Mouse (Mus musculus) frontal cortex, postnatal 25 days (tissue): ENCODE measurements at regions not wholly inside any gene's neighbourhood (a gene's known extent, or its start where the extent isn't known, plus 50 kb on each side); places are given as distances from the start of the nearest gene placed in this dataset.

Experiments used
- DNase-seq, 2 experiments: peaks; one replicate each; pipeline ENCODE4 v3.0.0; 2022; ENCODE audit warnings: low spot score in 2 of 2

DNA sequence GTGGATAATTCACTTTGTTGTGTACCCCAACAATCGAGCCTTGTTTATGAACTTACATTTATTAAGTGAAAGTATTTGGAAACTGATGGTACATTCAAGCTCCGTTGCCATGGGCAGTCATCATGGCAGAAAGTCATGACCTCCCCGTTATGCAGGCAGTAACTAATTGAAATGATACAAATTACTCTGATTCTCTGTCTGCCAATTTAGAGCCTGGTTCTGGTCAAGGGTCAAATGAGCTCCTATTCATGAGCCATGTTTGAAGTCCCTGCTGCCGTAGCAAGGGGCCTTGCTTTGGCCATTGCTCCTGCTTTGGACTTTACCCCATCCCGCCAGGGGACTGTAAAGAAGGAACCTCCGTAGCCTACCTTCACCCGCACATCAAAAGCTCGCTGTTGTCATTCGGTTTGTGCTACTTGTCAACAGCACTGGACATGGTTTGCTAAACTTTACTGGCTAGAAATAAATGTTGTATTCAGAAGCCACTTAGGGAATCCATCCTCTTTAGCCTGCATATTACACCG is 152.8 kb upstream of the Foxd3 start:
- DNase-seq, result no peak

DNA sequence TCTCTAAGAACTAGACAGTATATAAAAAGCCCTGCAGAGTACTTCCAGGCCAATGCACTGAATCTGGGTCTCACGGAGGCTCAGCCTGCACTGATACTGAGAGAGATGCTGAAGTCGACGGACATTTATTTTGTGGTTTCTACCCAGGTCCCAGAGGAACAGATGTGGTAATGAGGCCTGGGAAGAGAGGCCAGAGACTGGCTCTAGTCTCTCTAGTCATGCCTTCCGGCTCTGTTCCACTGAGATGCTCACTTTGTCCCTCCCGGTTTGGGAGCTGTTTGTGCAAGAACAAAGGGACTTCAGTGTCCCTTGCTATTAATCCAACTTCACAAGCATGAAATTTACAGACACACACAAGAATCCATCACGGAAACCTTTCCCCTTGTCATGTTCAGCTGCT is 144.1 kb upstream of the Foxd3 start:
- no peak for DNase-seq

DNA sequence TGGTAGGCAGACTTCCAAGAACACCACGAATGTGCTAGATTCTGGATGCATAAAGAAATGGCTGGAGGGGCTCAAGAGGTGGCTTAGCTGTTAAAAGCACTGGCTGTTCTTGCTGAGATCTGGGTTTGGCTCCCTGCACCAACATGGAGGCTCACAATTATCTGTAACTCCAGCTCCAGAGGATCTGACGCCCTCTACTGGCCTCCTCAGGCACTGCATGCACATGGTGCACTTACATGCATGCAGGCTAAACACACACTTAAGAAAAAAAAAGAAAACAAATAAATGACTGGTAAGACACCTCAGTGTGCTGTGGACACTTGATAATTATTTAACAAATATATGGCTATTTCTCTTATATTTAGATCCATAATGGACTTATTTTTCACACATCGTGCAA is 139.2 kb upstream of the Foxd3 start:
- DNase-seq, result no peak

DNA sequence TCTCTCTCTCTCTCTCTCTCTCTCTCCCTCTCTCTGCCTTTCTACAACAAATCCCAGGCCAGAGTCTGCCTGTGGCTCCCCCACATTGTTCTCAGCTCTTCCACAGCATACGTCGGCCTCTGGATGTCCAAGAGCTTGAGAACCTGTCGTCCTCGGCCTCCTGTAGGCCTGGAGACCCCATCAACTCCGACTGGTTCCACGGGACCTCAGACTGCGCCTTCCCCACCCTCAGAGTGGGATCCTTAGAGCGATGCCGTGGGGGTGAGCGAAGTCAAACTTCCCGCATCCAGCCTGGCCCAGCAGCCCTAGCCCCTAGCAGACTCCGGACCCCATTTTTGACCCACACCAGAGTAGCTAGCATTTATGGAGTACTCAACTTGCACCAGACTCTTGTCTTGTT is 128.7 kb upstream of the Foxd3 start:
- DNase-seq, result no peak

DNA sequence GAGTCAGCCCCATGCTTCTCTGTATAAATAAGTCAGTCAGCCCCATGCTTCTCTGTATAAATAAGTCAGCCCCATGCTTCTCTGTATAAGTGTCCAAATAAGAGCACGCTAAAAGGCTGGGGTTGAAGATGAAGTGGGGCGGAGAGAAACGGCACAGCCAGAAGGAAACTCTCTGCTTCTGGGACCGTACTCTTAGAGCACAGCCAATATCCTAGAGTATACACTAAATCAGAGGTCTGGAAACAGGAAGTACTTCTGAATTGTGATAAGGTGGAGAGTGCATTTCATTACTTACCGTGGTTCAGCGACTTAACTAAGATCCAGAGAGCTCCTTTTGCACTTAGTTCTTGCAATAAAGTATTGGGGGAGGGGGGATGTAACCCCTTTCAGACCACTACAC is 112.1 kb upstream of the Foxd3 start:
- DNase-seq, result no peak

DNA sequence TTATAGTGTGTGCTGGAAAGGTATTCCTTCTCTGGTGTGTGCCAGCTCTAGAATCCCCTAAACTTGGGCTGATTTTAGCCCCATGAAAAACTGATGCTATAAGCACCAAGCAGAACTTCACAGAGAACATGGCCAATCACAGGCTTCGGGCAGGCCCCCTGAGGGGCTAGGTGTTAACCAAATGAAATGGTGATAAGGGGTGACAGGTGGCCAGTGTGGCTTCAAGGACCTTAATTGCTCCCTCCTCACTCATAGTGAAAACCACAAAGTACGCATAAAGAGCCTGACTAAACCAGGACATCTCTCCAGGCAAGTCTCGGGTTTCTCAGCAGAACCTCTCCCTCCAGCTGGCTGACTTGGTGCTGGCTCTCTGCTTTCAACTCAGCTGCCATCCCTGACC is 110.4 kb upstream of the Foxd3 start:
- DNase-seq, result no peak

DNA sequence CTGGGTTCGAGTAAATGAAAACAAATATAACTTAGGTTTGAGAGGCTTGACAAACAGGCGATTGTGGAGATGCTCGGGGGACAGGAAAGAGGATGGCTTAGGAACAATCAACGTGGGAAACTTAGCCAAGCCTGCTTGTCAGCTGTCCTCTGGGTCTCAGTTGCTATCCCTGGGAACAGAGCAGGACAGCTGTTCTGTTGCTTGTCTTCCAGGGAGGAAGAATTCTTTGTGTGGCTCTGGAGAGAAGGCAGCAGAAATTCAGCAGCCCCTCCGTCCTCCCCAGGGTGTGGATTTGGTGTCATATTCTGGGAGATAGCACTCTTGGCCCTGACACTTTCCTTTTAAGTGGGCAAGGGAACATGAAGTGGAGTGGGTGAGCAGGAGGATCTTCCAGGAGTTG is 98.1 kb upstream of the Foxd3 start:
- DNase-seq, result no peak

DNA sequence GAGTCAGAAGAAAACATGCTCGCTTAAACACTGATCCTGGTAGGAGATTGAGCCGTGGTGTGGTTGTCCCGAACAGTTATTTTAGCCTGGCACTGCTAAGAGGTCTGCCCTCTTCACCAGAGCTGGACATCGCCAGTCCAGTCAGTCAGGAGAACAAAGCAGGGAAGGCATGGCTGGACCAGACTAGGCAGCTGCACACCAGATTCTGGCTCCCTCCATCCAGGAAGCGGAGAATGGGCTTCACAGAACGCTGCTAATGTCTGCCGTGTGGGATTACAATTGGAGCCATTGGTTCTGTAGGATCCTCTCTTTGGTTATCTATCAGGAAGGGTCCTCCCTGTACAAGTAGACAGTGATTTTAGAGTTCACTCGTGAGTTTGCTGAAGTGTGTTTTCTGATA is 95.5 kb upstream of the Foxd3 start:
- DNase-seq, result no peak

DNA sequence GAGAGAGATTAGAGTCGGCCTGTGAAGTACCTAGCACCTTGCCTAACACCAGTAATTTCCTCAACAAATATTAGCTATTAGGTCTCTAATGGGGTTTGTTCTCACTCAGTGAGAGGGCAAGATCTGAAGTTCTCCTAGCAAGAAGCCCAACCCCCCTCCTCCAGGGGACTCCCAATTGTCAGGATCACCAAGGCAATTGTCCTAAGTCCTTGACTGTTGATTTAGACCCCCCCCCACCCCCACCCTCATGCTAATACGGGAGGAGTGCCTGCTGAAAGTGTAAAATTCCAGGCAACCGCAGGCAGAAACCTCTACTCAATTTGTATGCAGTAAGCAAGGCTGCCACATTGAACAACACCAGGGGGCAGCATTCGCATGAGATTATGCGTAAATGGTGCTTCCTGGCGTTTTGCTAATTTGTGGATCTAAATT is 94.6 kb upstream of the Foxd3 start:
- DNase-seq, result peak in 1 of 2 experiments; percentile 3

DNA sequence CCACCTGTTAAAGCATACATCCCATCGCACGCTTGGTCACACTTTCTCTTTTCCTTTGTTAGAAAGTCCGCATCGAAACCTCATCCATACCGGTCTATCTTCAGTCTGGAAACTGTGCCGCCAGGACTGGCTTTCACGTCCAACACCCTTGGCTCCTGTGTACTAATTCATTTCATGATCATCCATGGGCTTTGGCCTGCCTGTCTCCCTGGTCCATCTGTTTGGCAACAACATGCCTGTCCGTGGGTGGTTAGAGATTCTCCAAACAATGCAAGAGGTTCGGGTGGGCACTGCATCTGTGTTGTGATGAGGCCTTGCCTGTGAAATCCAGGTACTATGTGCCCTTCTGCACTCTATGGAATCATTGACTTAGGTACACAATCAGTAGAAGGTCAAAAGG is 90.7 kb upstream of the Foxd3 start:
- no peak for DNase-seq

DNA sequence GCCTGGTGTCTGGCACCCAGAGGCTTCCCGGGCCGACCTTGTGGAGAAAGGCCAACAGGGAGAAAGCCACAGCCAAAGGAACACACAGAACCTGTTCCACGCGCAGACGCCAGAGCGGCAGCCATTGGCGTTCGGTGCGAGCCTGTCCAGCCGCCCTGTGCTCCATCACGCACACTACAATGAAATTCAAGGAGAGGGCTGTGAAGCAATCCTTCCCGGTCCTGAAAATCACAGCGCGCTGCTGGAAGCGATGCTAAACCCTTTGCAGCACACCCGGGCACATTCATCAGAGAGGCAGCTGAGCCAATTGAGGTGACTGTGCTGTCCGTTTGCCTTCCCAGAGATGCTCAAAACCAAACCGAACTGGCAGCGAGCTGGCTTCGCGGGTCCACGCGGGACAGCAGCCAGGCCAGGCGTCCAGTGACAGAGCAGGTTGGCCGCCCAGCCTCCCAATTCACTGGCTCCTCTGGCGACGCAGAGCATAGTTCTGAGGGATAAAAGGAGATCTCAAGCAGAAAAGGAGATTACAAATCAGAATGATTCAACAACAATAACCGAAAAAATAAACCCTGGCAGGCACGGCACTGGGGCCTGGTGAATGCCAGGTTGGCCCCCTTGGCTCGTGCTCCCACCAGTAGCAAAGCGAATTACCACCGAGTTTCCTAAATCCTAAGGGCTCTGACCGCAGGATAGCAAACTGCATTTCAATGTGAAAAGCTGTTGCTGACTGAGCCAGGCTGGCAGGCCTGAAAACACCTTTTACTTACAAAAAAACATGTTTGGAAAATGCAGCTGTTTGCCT is 83.1 kb upstream of the Foxd3 start:
- peak; percentile 15 to 16 for DNase-seq

DNA sequence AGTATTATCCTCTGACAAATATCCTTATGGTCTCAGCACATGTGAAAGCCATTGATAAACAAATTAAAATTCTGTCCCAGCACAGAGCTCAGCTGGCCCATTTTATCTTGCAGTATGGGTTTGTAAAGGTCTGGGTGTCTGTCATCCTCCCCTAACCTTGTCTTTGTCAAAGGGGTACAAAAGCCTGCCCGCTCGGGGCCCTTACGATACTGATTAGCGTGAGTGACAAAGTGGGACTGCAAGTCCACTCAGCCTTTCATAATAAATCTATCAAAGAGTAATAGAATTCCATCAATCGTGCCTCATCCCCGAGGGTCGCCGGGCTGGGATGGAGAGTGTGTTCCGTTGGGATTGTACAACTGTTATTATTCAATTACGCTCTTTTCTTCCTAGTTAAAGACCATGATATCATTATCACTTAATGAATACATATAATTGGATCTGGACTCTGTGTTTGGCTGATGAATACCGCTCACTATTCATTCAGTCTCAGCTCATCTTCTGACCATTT is 82.0 kb upstream of the Foxd3 start:
- no peak for DNase-seq

DNA sequence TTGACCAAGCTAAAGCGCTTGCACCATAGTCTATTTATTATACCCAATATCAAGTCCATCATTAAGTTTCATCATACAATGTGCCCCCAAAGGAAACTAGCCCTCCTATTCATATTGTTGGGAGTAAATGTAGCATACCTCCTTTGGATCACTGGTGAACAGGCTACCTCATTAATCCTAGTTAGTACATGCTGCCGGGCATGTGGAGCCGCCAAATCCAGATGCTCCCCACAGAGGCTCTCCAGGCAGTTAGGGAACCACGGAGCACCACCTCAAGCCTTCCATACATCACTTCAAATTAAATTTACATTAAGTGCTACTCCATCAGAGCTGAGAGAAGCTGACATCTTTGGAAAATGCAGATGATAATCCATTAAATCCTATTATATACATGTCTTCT is 81.1 kb upstream of the Foxd3 start:
- no peak for DNase-seq

DNA sequence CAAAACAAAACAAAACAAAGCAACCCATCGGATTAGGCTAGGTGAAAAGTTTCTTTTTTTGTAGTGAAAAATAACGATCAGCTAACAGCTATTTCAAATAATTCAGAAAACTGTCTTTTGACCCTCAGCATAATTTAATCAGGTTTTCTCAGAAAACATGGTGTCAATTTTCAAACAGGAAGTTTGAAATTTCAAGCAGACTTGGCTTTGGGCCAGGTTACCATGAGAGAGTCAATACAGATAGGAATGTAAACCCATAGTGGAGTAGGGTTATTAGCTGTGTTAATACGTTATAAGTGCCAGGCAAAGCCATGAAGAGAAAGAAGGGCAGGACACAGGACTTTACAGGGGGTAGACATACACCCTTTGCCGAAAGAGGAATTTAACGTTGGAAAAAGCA is 58.3 kb upstream of the Foxd3 start:
- DNase-seq, result no peak

DNA sequence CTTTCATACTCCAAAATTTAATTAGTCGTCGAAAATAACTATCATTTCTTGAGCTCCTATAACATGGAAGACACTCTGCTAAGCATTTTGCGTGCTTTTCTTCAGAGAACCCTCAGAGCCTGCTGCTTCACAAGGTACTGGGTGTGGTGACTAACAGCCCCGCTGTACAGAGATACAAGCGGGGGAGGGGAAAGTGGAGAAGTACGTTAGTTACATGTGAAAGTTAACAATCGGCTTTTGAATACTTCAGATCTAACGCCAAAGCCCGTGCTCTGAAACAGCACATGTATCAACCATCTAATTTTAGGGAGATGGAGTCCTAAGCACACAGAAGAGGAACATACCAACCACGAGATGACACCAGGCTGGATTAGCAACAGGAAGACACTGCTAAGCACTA is 55.4 kb upstream of the Foxd3 start:
- DNase-seq, result no peak

DNA sequence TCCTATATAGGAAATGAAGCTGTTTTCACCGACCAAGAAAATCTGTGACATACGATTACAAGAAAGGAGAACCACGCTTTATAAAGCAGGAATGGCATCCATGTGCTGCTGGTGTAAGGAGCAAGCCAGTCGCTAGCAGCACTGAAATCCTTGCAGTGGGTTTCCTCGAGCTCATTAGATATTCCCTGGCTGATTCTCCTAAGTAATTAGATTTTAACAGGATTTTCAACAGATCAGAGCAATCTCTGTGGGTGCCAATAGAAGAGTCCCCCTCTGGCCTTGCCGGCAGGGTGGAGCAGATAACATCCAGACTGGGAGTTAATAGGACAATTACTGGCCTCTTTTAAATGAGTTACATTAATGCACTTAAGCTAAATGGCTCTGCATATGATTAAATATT is 54.6 kb upstream of the Foxd3 start:
- DNase-seq, result no peak
